Comparison of ENCODE assay signal across 12 mouse cellular contexts in genomic region chr1:154730411-154730961, GRCm38 (mm10).
"Had no signal": no experiment of that assay in that cellular context is flagged by ENCODE, and none has a peak within 500 bp of the region (broad histone marks: within the 10 kb centered on the region; RNA-seq: fewer than 3 reads in every experiment).

No protein-coding gene starts in this region.

- H3K4me3 ChIP-seq: kidney, embryonic 15.5 days; limb, embryonic 15.5 days; liver, embryonic 12.5 days; midbrain, embryonic 10.5 days; neural tube, embryonic 13.5 days had no signal

- H3K9ac ChIP-seq: kidney, embryonic 15.5 days; limb, embryonic 15.5 days; liver, embryonic 12.5 days; lung, embryonic 14.5 days; neural tube, embryonic 13.5 days had no signal

- H3K9me3 ChIP-seq: kidney, embryonic 15.5 days; limb, embryonic 15.5 days; liver, embryonic 12.5 days; midbrain, embryonic 10.5 days; neural tube, embryonic 13.5 days had no signal

- H3K27ac ChIP-seq: kidney, embryonic 15.5 days; limb, embryonic 15.5 days; liver, embryonic 12.5 days; midbrain, embryonic 10.5 days; neural tube, embryonic 13.5 days had no signal

- H3K4me2 ChIP-seq: kidney, embryonic 15.5 days; limb, embryonic 15.5 days; liver, embryonic 12.5 days; lung, embryonic 14.5 days; neural tube, embryonic 13.5 days had no signal

- H3K36me3 ChIP-seq: kidney, embryonic 15.5 days; limb, embryonic 15.5 days; liver, embryonic 12.5 days; midbrain, embryonic 10.5 days; neural tube, embryonic 13.5 days had no signal

- ATAC-seq: liver, embryonic 12.5 days had no signal

- DNase-seq: kidney, adult 2 months; kidney, postnatal 14 days; lung, embryonic 14.5 days; lung, postnatal 10 days; lung, postnatal 4 days; midbrain, embryonic 14.5 days; thymus, postnatal 4 days had no signal
